11 mouse cellular contexts compared by ENCODE assay signal in genomic region chr11:11881026-11881782, GRCm38 (mm10). TPM values are rescaled to one million over a fixed set of nuclear protein-coding genes. Genes with fewer than 3 reads are reported as not detected.
DNase-seq lines count a peak whose midpoint lies in the region; ATAC-seq and TF ChIP-seq lines count a peak whose summit lies in the region.
"Had no signal": no experiment of that assay in that cellular context is flagged by ENCODE, and none has a peak within 500 bp of the region (broad histone marks: within the 10 kb centered on the region; RNA-seq: fewer than 3 reads in every experiment).

No protein-coding gene starts in this region.

- H3K9ac ChIP-seq in heart, embryonic 11.5 days (ENCODE audit: low read depth, low read length) = no peak overlapping the region; the same call in 1 of the 2 replicates
- H3K9ac ChIP-seq in lung, embryonic 14.5 days = no peak overlapping the region
- H3K9ac ChIP-seq in lung, postnatal 0 days (replicated peaks; ENCODE audit: low read depth) = no peak overlapping the region
- no peak overlapping the region for H3K9ac ChIP-seq in limb, embryonic 15.5 days
- H3K9ac ChIP-seq: neural tube, embryonic 13.5 days had no signal

- WGBS in heart, embryonic 11.5 days (ENCODE audit: insufficient replicate concordance) = 32% methylated on average over 13 of the region's 13 CpGs
- WGBS in lung, embryonic 14.5 days = 29% methylated on average over 13 of the region's 13 CpGs
- WGBS in lung, postnatal 0 days = 40% methylated on average over 13 of the region's 13 CpGs
- 62% methylated on average over 13 of the region's 13 CpGs for WGBS in limb, embryonic 15.5 days

- no peak for DNase-seq in heart, adult 18-20 months
- DNase-seq in lung, embryonic 14.5 days = no peak
- no peak for DNase-seq in lung, postnatal 0 days (ENCODE audit: low spot score)
- DNase-seq in R1 (ENCODE audit: low read depth, low spot score) = peak; percentile 80
- no peak for DNase-seq in gastrocnemius, postnatal 10 days
- DNase-seq: cerebellum, adult 2 months had no signal

- no peak overlapping the region for H3K4me2 ChIP-seq in heart, embryonic 11.5 days
- H3K4me2 ChIP-seq in lung, embryonic 14.5 days = no peak overlapping the region
- no peak overlapping the region for H3K4me2 ChIP-seq in lung, postnatal 0 days (replicated peaks; ENCODE audit: low read depth, low read length)
- no peak overlapping the region for H3K4me2 ChIP-seq in limb, embryonic 15.5 days
- H3K4me2 ChIP-seq: neural tube, embryonic 13.5 days had no signal

- peaks cover 50% of the 10 kb centered on the region for H3K4me1 ChIP-seq in heart, embryonic 11.5 days (ENCODE audit: control insufficient read depth, insufficient read depth, low read length)
- H3K4me1 ChIP-seq in lung, embryonic 14.5 days (ENCODE audit: insufficient read depth) = peaks cover 57% of the 10 kb centered on the region
- peaks cover 10% of the 10 kb centered on the region; the same call in 1 of the 2 replicates for H3K4me1 ChIP-seq in lung, postnatal 0 days (ENCODE audit: insufficient read depth, low read depth, low read length)
- peaks cover 40% of the 10 kb centered on the region for H3K4me1 ChIP-seq in limb, embryonic 15.5 days

- H3K27me3 ChIP-seq in heart, embryonic 11.5 days (ENCODE audit: control insufficient read depth, insufficient read depth, low read length) = no peaks in the 10 kb centered on the region
- H3K27me3 ChIP-seq in lung, embryonic 14.5 days (ENCODE audit: insufficient read depth, low read length) = no peaks in the 10 kb centered on the region
- no peaks in the 10 kb centered on the region for H3K27me3 ChIP-seq in lung, postnatal 0 days (replicated peaks; ENCODE audit: insufficient read depth, low read length)
- H3K27me3 ChIP-seq in limb, embryonic 15.5 days = no peaks in the 10 kb centered on the region
- H3K27me3 ChIP-seq: neural tube, embryonic 13.5 days had no signal

- H3K27ac ChIP-seq in heart, embryonic 11.5 days (ENCODE audit: low read depth, low read length) = peak overlapping the region; percentile 94
- peak overlapping the region; percentile 99 for H3K27ac ChIP-seq in lung, embryonic 14.5 days (ENCODE audit: low read depth)
- no peak overlapping the region for H3K27ac ChIP-seq in lung, postnatal 0 days (ENCODE audit: low read length)
- H3K27ac ChIP-seq in limb, embryonic 15.5 days = peak overlapping the region; percentile 44; the same call in 1 of the 2 replicates
- H3K27ac ChIP-seq: hindbrain, postnatal 0 days; neural tube, embryonic 13.5 days had no signal

- H3K9me3 ChIP-seq in heart, embryonic 11.5 days (replicated peaks; ENCODE audit: control insufficient read depth, low read length) = no peaks in the 10 kb centered on the region
- no peaks in the 10 kb centered on the region for H3K9me3 ChIP-seq in lung, embryonic 14.5 days (ENCODE audit: low read depth, low read length)
- H3K9me3 ChIP-seq in lung, postnatal 0 days (ENCODE audit: low read length) = no peaks in the 10 kb centered on the region
- H3K9me3 ChIP-seq in limb, embryonic 15.5 days = no peaks in the 10 kb centered on the region
- H3K9me3 ChIP-seq: neural tube, embryonic 13.5 days had no signal

- TF ChIP-seq CTCF in lung, embryonic 14.5 days (IDR thresholded peaks at IDR 0.05; ENCODE audit: low read depth) = no peak
- no peak for TF ChIP-seq CTCF in lung, postnatal 0 days (IDR thresholded peaks at IDR 0.05)

- no peak for ATAC-seq in heart, embryonic 11.5 days (replicated peaks; ENCODE audit: insufficient number of reproducible peaks, low FRiP score, low TSS enrichment)
- no peak for ATAC-seq in lung, embryonic 14.5 days (ENCODE audit: insufficient read depth)
- ATAC-seq in lung, postnatal 0 days = no peak
- ATAC-seq in limb, embryonic 15.5 days (ENCODE audit: insufficient number of reproducible peaks, low FRiP score, low TSS enrichment, low read depth) = no peak
- ATAC-seq in megakaryocyte-erythroid progenitor cell, adult 5-6 weeks (replicated peaks; ENCODE audit: low FRiP score, low TSS enrichment, poor library complexity, severe bottlenecking) = no peak
- ATAC-seq: hindbrain, postnatal 0 days had no signal

- H3K4me3 ChIP-seq in heart, embryonic 11.5 days (ENCODE audit: low read depth, low read length) = no peak overlapping the region
- no peak overlapping the region for H3K4me3 ChIP-seq in lung, embryonic 14.5 days (ENCODE audit: low read depth, low read length)
- no peak overlapping the region for H3K4me3 ChIP-seq in lung, postnatal 0 days (ENCODE audit: low read depth, low read length)
- no peak overlapping the region for H3K4me3 ChIP-seq in limb, embryonic 15.5 days
- H3K4me3 ChIP-seq: neural tube, embryonic 13.5 days had no signal

- no peaks in the 10 kb centered on the region for H3K36me3 ChIP-seq in heart, embryonic 11.5 days (ENCODE audit: control insufficient read depth, insufficient read depth, low read length)
- no peaks in the 10 kb centered on the region for H3K36me3 ChIP-seq in lung, embryonic 14.5 days (ENCODE audit: insufficient read depth)
- H3K36me3 ChIP-seq in lung, postnatal 0 days (ENCODE audit: insufficient read depth, low read length) = no peaks in the 10 kb centered on the region
- no peaks in the 10 kb centered on the region for H3K36me3 ChIP-seq in limb, embryonic 15.5 days
- H3K36me3 ChIP-seq: neural tube, embryonic 13.5 days had no signal

- no peak for TF ChIP-seq EP300 in lung, postnatal 0 days (IDR thresholded peaks at IDR 0.05)

RNA-seq across cellular contexts. Expression of gene Ddc, which starts 16.7 kb away (rescaled TPM):
- 39.7 and 44.5 TPM in 2 replicates for polyA plus RNA-seq in heart, embryonic 11.5 days (2014; fragmentation: Nextera tagmentation; extraction: Ambion mirVana)
- 1 to 10 TPM; 1.3 to 1.9 TPM for total RNA-seq in heart, adult 18-20 months (2021)
- polyA plus RNA-seq in lung, embryonic 14.5 days (2014; fragmentation: Nextera tagmentation; extraction: Ambion mirVana) = 13.1 and 13.4 TPM in 2 replicates
- polyA plus RNA-seq in lung, postnatal 0 days (2015; fragmentation: Nextera tagmentation; extraction: Ambion mirVana) = 12.4 and 17.6 TPM in 2 replicates
- 17.6 and 35.9 TPM in 2 replicates for polyA plus RNA-seq in limb, embryonic 15.5 days (2015; fragmentation: Nextera tagmentation; extraction: Ambion mirVana)
- 10 to 100 TPM; 38.1 to 45.7 TPM for total RNA-seq in gastrocnemius, postnatal 10 days (2021)
- 3.9 TPM in 1 of 2 replicates, not detected in the other for total RNA-seq in megakaryocyte-erythroid progenitor cell, adult 5-6 weeks (2014; fragmentation: Nextera tagmentation)
- total RNA-seq in megakaryocyte-erythroid progenitor cell, adult 5-6 weeks (2017) = not detected in 2 replicates
